Mouse (Mus musculus) neural tube, embryonic 14.5 days (tissue): ENCODE measurements around the gene Gps1. TPM values are rescaled to one million over a fixed set of nuclear protein-coding genes. Genes with fewer than 3 reads are reported as not detected.
A peak's percentile ranks its signal among the peaks of the same experiment; 100 is the strongest.
"Not testable (repeated sequence)": the region's sequence is repeated elsewhere in the genome, so short reads cannot be mapped to it uniquely, and the experiment has no call there.

ENCODE experiments used
- ATAC-seq: fragments of 200-750 bp; cut with Nextera tagmentation; 2 replicates; pipeline ENCODE4 v1.8.0; 2017; ENCODE audit warnings: low read depth, mild to moderate bottlenecking, moderate TSS enrichment, moderate library complexity
- H3K27ac ChIP-seq: fragments of 300-500 bp; sonication (generic); 2 replicates; pipeline ENCODE4 v1.5.1; 2014; ENCODE audit warnings: low read depth, mild to moderate bottlenecking, control low read depth, low read length, moderate library complexity, mixed read lengths
- H3K27me3 ChIP-seq: fragments of 300-500 bp; sonication (generic); 2 replicates; pipeline ENCODE4 v1.6.1; 2014; ENCODE audit warnings: low read length; ENCODE audit not compliant: control insufficient read depth, insufficient read depth
- H3K36me3 ChIP-seq: fragments of 300-500 bp; sonication (generic); 2 replicates; pipeline ENCODE4 v1.6.1; 2014; ENCODE audit warnings: low read length, mixed read lengths; ENCODE audit not compliant: control insufficient read depth, insufficient read depth
- H3K4me1 ChIP-seq: fragments of 300-500 bp; sonication (generic); 2 replicates; pipeline ENCODE4 v1.6.1; 2014; ENCODE audit warnings: low read length; ENCODE audit not compliant: control insufficient read depth, insufficient read depth
- H3K4me2 ChIP-seq: fragments of 300-500 bp; sonication (generic); 2 replicates; pipeline ENCODE4 v1.6.1; 2014; ENCODE audit warnings: mild to moderate bottlenecking, low read depth, low read length, control low read depth
- H3K4me3 ChIP-seq: fragments of 300-500 bp; sonication (generic); 2 replicates; pipeline ENCODE4 v1.5.1; 2014; ENCODE audit warnings: low read depth, low read length, control low read depth, mixed read lengths
- H3K9ac ChIP-seq: fragments of 300-500 bp; sonication (generic); replicated peaks from 2 replicates; pipeline ENCODE4 v1.6.1; 2014; ENCODE audit warnings: low read depth, mild to moderate bottlenecking, control low read depth, low read length, mixed read lengths
- H3K9me3 ChIP-seq: fragments of 300-500 bp; sonication (generic); 2 replicates; pipeline ENCODE4 v1.6.1; 2016; ENCODE audit warnings: low read length; ENCODE audit not compliant: control insufficient read depth
- WGBS: fragments of 180-500 bp; shearing (Covaris S2); extraction: QIAGEN DNeasy Blood & Tissue Kit; methylation state at CpG from one replicate; pipeline ENCODE4 v1.1.7; 2014; 5-methylcytosine and 5-hydroxymethylcytosine counted together
- polyA plus RNA-seq: library from polyadenylated mRNA; unstranded; fragments of >200 nt; fragmentation: Nextera tagmentation; extraction: Ambion mirVana; gene quantifications from 2 replicates; pipeline ENCODE4 v1.2.1, GENCODE M21; 2014

Gps1 gene
- polyA plus RNA-seq, 1 experiment from 2014 or later, result 312 TPM

GRCm38 (mm10) chr11:120777123-120777522 lies 6.9 kb upstream of the Gps1 start:
- no peaks in the 10 kb centered on the region for H3K4me1 ChIP-seq
- no peaks in the 10 kb centered on the region for H3K9me3 ChIP-seq
- no peak for ATAC-seq
- H3K27me3 ChIP-seq, result no peaks in the 10 kb centered on the region
- WGBS, result 35% methylated on average over 6 of the region's 6 CpGs
- H3K4me3 ChIP-seq, result no peak overlapping the region
- no peak overlapping the region for H3K9ac ChIP-seq
- H3K27ac ChIP-seq, result no peak overlapping the region
- H3K36me3 ChIP-seq, result peaks cover 5% of the 10 kb centered on the region; the same call in 1 of the 2 replicates
- no peak overlapping the region for H3K4me2 ChIP-seq

- WGBS, result 88% methylated on average over 1 of the region's 1 CpGs
- no peaks in the 10 kb centered on the region for H3K9me3 ChIP-seq
- no peak overlapping the region for H3K27ac ChIP-seq
- H3K9ac ChIP-seq, result no peak overlapping the region
- ATAC-seq, result no peak
- H3K27me3 ChIP-seq, result no peaks in the 10 kb centered on the region
- no peak overlapping the region for H3K4me2 ChIP-seq
- no peak overlapping the region for H3K4me3 ChIP-seq
- H3K4me1 ChIP-seq, result peaks cover 11% of the 10 kb centered on the region
- peaks cover 5% of the 10 kb centered on the region; the same call in 1 of the 2 replicates for H3K36me3 ChIP-seq
Measured at GRCm38 (mm10) chr11:120779876-120780275, 4.2 kb upstream of the Gps1 start.

- not testable (repeated sequence) for H3K4me2 ChIP-seq, ATAC-seq, H3K27me3 ChIP-seq, H3K27ac ChIP-seq, H3K9me3 ChIP-seq, H3K9ac ChIP-seq, H3K4me3 ChIP-seq, H3K36me3 ChIP-seq
- 97% methylated on average over 6 of the region's 6 CpGs for WGBS
- H3K4me1 ChIP-seq, result peaks cover 19% of the 10 kb centered on the region
Measured at GRCm38 (mm10) chr11:120781361-120781760, 2.7 kb upstream of the Gps1 start.

- WGBS, result 2% methylated on average over 37 of the region's 42 CpGs
- ATAC-seq, result peak; percentile 49; the same call in 1 of the 2 replicates
- peaks cover 19% of the 10 kb centered on the region for H3K4me1 ChIP-seq
- H3K9me3 ChIP-seq, result no peaks in the 10 kb centered on the region
- H3K9ac ChIP-seq, result peak overlapping the region; percentile 88
- no peaks in the 10 kb centered on the region for H3K27me3 ChIP-seq
- peak overlapping the region; percentile 84 for H3K27ac ChIP-seq
- H3K36me3 ChIP-seq, result peaks cover 17% of the 10 kb centered on the region; the same call in 1 of the 2 replicates
- peak overlapping the region; percentile 93 for H3K4me2 ChIP-seq
- peak overlapping the region; percentile 96 for H3K4me3 ChIP-seq
Measured at GRCm38 (mm10) chr11:120783426-120784063, 527 bp upstream of the Gps1 start.

- Histone ChIP-seq H3K27ac (no peak overlapping the region), H3K4me2 (peak overlapping the region; percentile 95), H3K4me1 (peaks cover 19% of the 10 kb centered on the region), H3K36me3 (peaks cover 27% of the 10 kb centered on the region), H3K4me3 (peak overlapping the region; percentile 96), H3K9ac (peak overlapping the region; percentile 88), H3K9me3 (no peaks in the 10 kb centered on the region), H3K27me3 (no peaks in the 10 kb centered on the region)
- WGBS, result 38% methylated on average over 9 of the region's 9 CpGs
- no peak for ATAC-seq
Measured at GRCm38 (mm10) chr11:120785145-120785544, 1.1 kb downstream of the Gps1 start.

GRCm38 (mm10) chr11:120788460-120788859 lies 4.4 kb downstream of the Gps1 start:
- H3K4me2 ChIP-seq, H3K27me3 ChIP-seq, ATAC-seq, H3K9me3 ChIP-seq, H3K9ac ChIP-seq, H3K27ac ChIP-seq, H3K4me3 ChIP-seq: not testable (repeated sequence)
- 95% methylated on average over 9 of the region's 10 CpGs for WGBS
- Histone ChIP-seq H3K4me1 (peaks cover 10% of the 10 kb centered on the region; the same call in 1 of the 2 replicates), H3K36me3 (peaks cover 52% of the 10 kb centered on the region)

GRCm38 (mm10) chr11:120789355-120789754 lies 5.3 kb downstream of the Gps1 start:
- Histone ChIP-seq H3K4me2 (no peak overlapping the region), H3K4me3 (no peak overlapping the region), H3K27ac (no peak overlapping the region), H3K36me3 (peaks cover 52% of the 10 kb centered on the region), H3K9me3 (no peaks in the 10 kb centered on the region), H3K4me1 (peaks cover 10% of the 10 kb centered on the region; the same call in 1 of the 2 replicates), H3K9ac (no peak overlapping the region), H3K27me3 (no peaks in the 10 kb centered on the region)
- no peak for ATAC-seq
- 89% methylated on average over 4 of the region's 4 CpGs for WGBS

GRCm38 (mm10) chr11:120789810-120790209 lies 5.7 kb downstream of the Gps1 start:
- H3K36me3 ChIP-seq, result peaks cover 52% of the 10 kb centered on the region
- WGBS, result 95% methylated on average over 3 of the region's 3 CpGs
- H3K9me3 ChIP-seq, result no peaks in the 10 kb centered on the region
- H3K9ac ChIP-seq, result no peak overlapping the region
- peaks cover 9% of the 10 kb centered on the region; the same call in 1 of the 2 replicates for H3K4me1 ChIP-seq
- no peak for ATAC-seq
- H3K27me3 ChIP-seq, result no peaks in the 10 kb centered on the region
- no peak overlapping the region for H3K4me2 ChIP-seq
- no peak overlapping the region for H3K4me3 ChIP-seq
- H3K27ac ChIP-seq, result no peak overlapping the region

GRCm38 (mm10) chr11:120792652-120793051 lies 8.6 kb downstream of the Gps1 start:
- H3K9ac ChIP-seq, result no peak overlapping the region
- 96% methylated on average over 9 of the region's 9 CpGs for WGBS
- no peak for ATAC-seq
- H3K4me2 ChIP-seq, result no peak overlapping the region
- H3K4me1 ChIP-seq, result peaks cover 7% of the 10 kb centered on the region
- no peaks in the 10 kb centered on the region for H3K9me3 ChIP-seq
- H3K27me3 ChIP-seq, result no peaks in the 10 kb centered on the region
- peaks cover 45% of the 10 kb centered on the region for H3K36me3 ChIP-seq
- H3K4me3 ChIP-seq, result no peak overlapping the region
- H3K27ac ChIP-seq, result no peak overlapping the region
